Mouse (Mus musculus): Measurements from ENCODE around the gene Erh. TPM values are rescaled to one million over a fixed set of nuclear protein-coding genes. Genes with fewer than 3 reads are reported as not detected.

Gene Erh
- polyA plus RNA-seq, 1 experiment from 2014 or later, result 347 TPM

- H3K27me3 ChIP-seq (ENCODE audit: insufficient read depth, poor library complexity, severe bottlenecking), result no peaks in the 10 kb centered on the region
- no peaks in the 10 kb centered on the region for H3K9me3 ChIP-seq
- no peak overlapping the region for H3K27ac ChIP-seq
- H3K36me3 ChIP-seq, result peaks cover 8% of the 10 kb centered on the region
- H3K4me3 ChIP-seq, result no peak overlapping the region
- WGBS, result 87% methylated on average over 6 of the region's 6 CpGs
- DNase-seq (ENCODE audit: low spot score), result no peak
- H3K4me1 ChIP-seq, result peaks cover 7% of the 10 kb centered on the region
Observed at GRCm38 (mm10) chr12:80658661-80659060, 14.5 kb upstream of the Erh start.

DNA sequence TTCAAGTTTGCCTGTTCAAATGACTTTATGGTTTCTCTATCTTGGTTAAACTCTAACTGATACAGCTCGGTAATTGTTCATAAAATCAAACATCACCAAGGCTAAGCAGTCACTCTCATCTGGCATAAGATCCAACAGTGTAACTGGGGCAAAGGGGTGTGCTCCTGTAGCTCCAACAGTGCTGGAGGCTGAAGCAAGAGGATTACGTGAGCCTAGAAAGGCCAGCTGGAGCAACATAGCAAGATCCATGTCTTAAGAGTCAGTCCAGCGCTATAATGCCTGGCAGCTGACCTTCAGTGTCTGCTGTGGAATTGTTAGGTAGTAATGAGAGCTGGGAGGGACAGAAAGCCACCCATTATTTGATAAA, 10.5 kb upstream of the Erh start:
- Histone ChIP-seq H3K36me3 (peaks cover 7% of the 10 kb centered on the region; the same call in 1 of the 2 replicates), H3K4me3 (no peak overlapping the region), H3K27ac (no peak overlapping the region), H3K4me1 (no peaks in the 10 kb centered on the region), H3K27me3 (ENCODE audit: insufficient read depth, poor library complexity, severe bottlenecking) (no peaks in the 10 kb centered on the region), H3K9me3 (no peaks in the 10 kb centered on the region)
- WGBS, result 90% methylated on average over 3 of the region's 3 CpGs
- no peak for DNase-seq (ENCODE audit: low spot score)

- Histone ChIP-seq H3K4me1 (no peaks in the 10 kb centered on the region), H3K27me3 (ENCODE audit: insufficient read depth, poor library complexity, severe bottlenecking) (no peaks in the 10 kb centered on the region), H3K4me3 (no peak overlapping the region), H3K9me3 (no peaks in the 10 kb centered on the region), H3K27ac (no peak overlapping the region), H3K36me3 (peaks cover 11% of the 10 kb centered on the region; the same call in 1 of the 2 replicates)
- WGBS, result 82% methylated on average over 7 of the region's 7 CpGs
- DNase-seq (ENCODE audit: low spot score), result no peak
Observed at GRCm38 (mm10) chr12:80653951-80654658, 10.0 kb upstream of the Erh start.

- Histone ChIP-seq H3K4me1 (peaks cover 28% of the 10 kb centered on the region), H3K9me3 (no peaks in the 10 kb centered on the region), H3K27me3 (ENCODE audit: insufficient read depth, poor library complexity, severe bottlenecking) (no peaks in the 10 kb centered on the region), H3K4me3 (peak overlapping the region; percentile 99; the same call in 1 of the 2 replicates), H3K36me3 (peaks cover 26% of the 10 kb centered on the region), H3K27ac (no peak overlapping the region)
- 94% methylated on average over 3 of the region's 3 CpGs for WGBS
- DNase-seq (ENCODE audit: low spot score), result no peak
Observed at GRCm38 (mm10) chr12:80646377-80646776, 2.2 kb upstream of the Erh start.

DNA sequence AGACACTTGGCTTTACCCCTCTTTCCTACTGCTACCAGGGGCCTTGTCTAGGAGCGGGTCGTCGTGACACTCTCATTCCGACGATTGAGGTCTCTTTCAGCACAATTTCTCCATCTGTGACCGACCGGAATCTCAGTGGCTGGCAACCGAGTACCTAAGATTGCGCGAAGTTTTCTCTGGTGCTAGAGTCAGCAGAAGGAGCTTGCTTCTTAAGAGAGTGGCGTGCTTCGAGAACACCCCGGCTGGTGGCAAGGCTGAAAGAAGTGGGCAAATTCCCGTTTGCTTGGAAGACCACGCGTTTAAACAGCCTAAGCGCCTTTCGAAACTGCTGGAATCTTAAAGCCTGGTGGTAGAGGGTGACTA, 346 bp upstream of the Erh start:
- 8% methylated on average over 18 of the region's 18 CpGs for WGBS
- peak overlapping the region; percentile 98 for H3K27ac ChIP-seq
- no peaks in the 10 kb centered on the region for H3K9me3 ChIP-seq
- H3K4me3 ChIP-seq, result peak overlapping the region; percentile 99
- peaks cover 28% of the 10 kb centered on the region for H3K4me1 ChIP-seq
- peaks cover 37% of the 10 kb centered on the region for H3K36me3 ChIP-seq
- H3K27me3 ChIP-seq (ENCODE audit: insufficient read depth, poor library complexity, severe bottlenecking), result no peaks in the 10 kb centered on the region
- peak; percentile 75 for DNase-seq (ENCODE audit: low spot score)

- peak overlapping the region; percentile 98 for H3K27ac ChIP-seq
- DNase-seq (ENCODE audit: low spot score), result peak; percentile 88
- H3K36me3 ChIP-seq, result peaks cover 42% of the 10 kb centered on the region
- no peaks in the 10 kb centered on the region for H3K9me3 ChIP-seq
- no peaks in the 10 kb centered on the region for H3K27me3 ChIP-seq (ENCODE audit: insufficient read depth, poor library complexity, severe bottlenecking)
- peak overlapping the region; percentile 99 for H3K4me3 ChIP-seq
- WGBS, result 4% methylated on average over 46 of the region's 48 CpGs
- peaks cover 28% of the 10 kb centered on the region for H3K4me1 ChIP-seq
Observed at GRCm38 (mm10) chr12:80642725-80643692, 1.1 kb downstream of the Erh start.

DNA sequence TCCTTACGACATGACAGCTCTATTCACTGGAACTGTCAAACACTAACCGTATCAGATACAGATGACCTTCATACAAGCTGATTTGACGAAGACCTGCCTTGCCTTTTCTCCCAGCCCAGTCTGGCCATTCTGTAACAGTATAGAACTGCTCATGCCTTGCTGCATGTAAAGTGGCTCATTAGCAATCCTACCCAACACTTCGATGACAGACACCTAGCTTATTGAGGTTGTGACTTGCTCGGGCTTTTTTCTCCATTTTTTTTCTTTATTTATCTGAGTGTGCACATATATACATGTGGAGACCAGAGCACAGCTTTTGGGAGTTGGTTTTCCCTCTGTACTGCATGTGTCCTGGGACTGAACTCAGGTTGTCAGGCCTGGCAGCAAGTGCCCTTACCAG, 12.4 kb downstream of the Erh start:
- no peak for DNase-seq (ENCODE audit: low spot score)
- WGBS, result 80% methylated on average over 5 of the region's 5 CpGs
- no peaks in the 10 kb centered on the region for H3K9me3 ChIP-seq

DNA sequence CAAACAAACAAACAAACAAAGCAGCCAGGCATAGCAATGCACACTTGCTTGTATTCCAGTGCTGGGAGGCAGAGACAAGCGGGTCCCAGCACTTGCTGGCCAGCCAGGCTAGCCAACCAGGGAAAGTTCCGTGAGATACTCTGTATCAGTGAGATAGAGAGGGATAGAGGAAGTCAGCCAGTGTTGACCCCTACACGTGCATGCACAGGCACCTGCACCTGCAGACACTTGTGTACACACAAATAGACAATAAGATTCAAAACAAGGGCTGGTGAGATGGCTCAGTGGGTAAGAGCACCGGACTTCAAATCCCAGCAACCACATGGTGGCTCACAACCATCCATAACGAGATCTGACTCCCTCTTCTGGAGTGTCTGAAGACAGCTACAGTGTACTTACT, 23.6 kb downstream of the Erh start:
- H3K36me3 ChIP-seq, result no peaks in the 10 kb centered on the region
- peaks cover 8% of the 10 kb centered on the region; the same call in 1 of the 2 replicates for H3K4me1 ChIP-seq
- 64% methylated on average over 5 of the region's 5 CpGs for WGBS
- no peak overlapping the region for H3K27ac ChIP-seq
- no peak overlapping the region for H3K4me3 ChIP-seq
- no peaks in the 10 kb centered on the region for H3K27me3 ChIP-seq (ENCODE audit: insufficient read depth, poor library complexity, severe bottlenecking)
- DNase-seq (ENCODE audit: low spot score), result no peak
- no peaks in the 10 kb centered on the region for H3K9me3 ChIP-seq

More for the DNA sequence above, 12.4 kb downstream of the Erh start:
- H3K4me3 ChIP-seq, result no peak overlapping the region
- peaks cover 56% of the 10 kb centered on the region for H3K36me3 ChIP-seq
- no peaks in the 10 kb centered on the region for H3K27me3 ChIP-seq (ENCODE audit: insufficient read depth, poor library complexity, severe bottlenecking)
- peaks cover 8% of the 10 kb centered on the region for H3K4me1 ChIP-seq
- no peak overlapping the region for H3K27ac ChIP-seq

- DNase-seq (ENCODE audit: low spot score), result no peak
Observed at GRCm38 (mm10) chr12:80615371-80616257, 28.5 kb downstream of the Erh start.

GRCm38 (mm10) chr12:80612113-80612791, 31.9 kb downstream of the Erh start:
- Histone ChIP-seq H3K9me3 (no peaks in the 10 kb centered on the region), H3K27ac (no peak overlapping the region), H3K27me3 (ENCODE audit: insufficient read depth, poor library complexity, severe bottlenecking) (no peaks in the 10 kb centered on the region), H3K4me3 (no peak overlapping the region), H3K36me3 (no peaks in the 10 kb centered on the region), H3K4me1 (peaks cover 16% of the 10 kb centered on the region)
- WGBS, result 71% methylated on average over 9 of the region's 9 CpGs
- DNase-seq (ENCODE audit: low spot score), result no peak

More at GRCm38 (mm10) chr12:80615371-80616257, 28.5 kb downstream of the Erh start:
- Histone ChIP-seq H3K4me1 (peaks cover 9% of the 10 kb centered on the region; the same call in 1 of the 2 replicates), H3K27me3 (ENCODE audit: insufficient read depth, poor library complexity, severe bottlenecking) (no peaks in the 10 kb centered on the region), H3K4me3 (no peak overlapping the region), H3K27ac (no peak overlapping the region), H3K36me3 (no peaks in the 10 kb centered on the region), H3K9me3 (no peaks in the 10 kb centered on the region)
- 51% methylated on average over 7 of the region's 7 CpGs for WGBS

DNA sequence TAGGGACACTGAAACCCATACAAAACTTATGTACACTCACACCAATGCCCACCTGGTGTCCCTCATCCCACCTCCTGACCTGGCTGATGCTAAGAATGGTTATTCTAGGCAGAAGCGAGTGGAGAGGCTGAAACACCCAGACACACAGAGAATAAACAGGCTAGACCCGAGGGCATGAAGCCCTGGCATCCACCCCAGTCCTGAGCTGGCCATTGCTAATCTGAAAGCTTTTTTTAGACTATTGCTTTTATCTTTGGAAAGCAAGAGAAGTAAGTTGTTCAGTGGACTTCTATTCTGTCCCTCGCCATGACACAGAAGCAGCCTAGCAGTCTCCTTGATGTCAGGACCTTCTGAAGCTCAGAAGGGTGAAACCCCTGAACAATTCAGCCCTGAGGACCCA, 34.2 kb downstream of the Erh start:
- 47% methylated on average over 3 of the region's 3 CpGs for WGBS
- H3K27ac ChIP-seq, result no peak overlapping the region

DNA sequence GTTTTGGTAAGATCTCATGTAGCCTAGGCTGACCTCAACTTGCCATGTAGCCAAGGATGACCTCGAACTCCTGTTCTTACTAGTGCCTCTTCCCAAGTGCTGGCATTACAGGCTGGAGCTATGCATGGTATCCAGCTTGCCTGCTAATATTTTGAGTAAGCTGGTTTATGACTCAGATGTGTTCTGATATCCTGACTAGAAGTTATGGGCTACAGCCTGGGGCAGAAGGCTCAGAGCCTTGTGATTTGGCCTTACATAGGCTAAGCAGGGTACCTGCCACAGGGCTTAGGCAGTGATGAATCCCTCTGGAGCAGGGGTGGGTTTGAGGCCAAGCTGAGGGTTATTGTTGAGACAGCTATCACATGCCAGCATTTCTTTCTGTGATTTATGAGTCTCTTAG, 35.6 kb downstream of the Erh start:
- WGBS, result 81% methylated on average over 1 of the region's 1 CpGs
- H3K4me1 ChIP-seq, result peaks cover 14% of the 10 kb centered on the region
- H3K27ac ChIP-seq, result no peak overlapping the region
- no peaks in the 10 kb centered on the region for H3K27me3 ChIP-seq (ENCODE audit: insufficient read depth, poor library complexity, severe bottlenecking)
- H3K9me3 ChIP-seq, result no peaks in the 10 kb centered on the region
- DNase-seq (ENCODE audit: low spot score), result no peak
- no peaks in the 10 kb centered on the region for H3K36me3 ChIP-seq
- no peak overlapping the region for H3K4me3 ChIP-seq

More for the DNA sequence above, 34.2 kb downstream of the Erh start:
- H3K36me3 ChIP-seq, result no peaks in the 10 kb centered on the region
- no peak overlapping the region for H3K4me3 ChIP-seq
- no peaks in the 10 kb centered on the region for H3K27me3 ChIP-seq (ENCODE audit: insufficient read depth, poor library complexity, severe bottlenecking)
- DNase-seq (ENCODE audit: low spot score), result no peak
- H3K9me3 ChIP-seq, result no peaks in the 10 kb centered on the region
- H3K4me1 ChIP-seq, result peaks cover 8% of the 10 kb centered on the region; the same call in 1 of the 2 replicates

Measured in heart, embryonic 10.5 days (tissue).